Mouse (Mus musculus) induced T-regulatory cell, adult 2 months (primary cell): ENCODE results near the gene Kmt5c.

Source experiments
- DNase-seq: peaks from one replicate; pipeline ENCODE4 v3.0.0-alpha.2; 2012; ENCODE audit warnings: low read depth

Kmt5c gene

DNA sequence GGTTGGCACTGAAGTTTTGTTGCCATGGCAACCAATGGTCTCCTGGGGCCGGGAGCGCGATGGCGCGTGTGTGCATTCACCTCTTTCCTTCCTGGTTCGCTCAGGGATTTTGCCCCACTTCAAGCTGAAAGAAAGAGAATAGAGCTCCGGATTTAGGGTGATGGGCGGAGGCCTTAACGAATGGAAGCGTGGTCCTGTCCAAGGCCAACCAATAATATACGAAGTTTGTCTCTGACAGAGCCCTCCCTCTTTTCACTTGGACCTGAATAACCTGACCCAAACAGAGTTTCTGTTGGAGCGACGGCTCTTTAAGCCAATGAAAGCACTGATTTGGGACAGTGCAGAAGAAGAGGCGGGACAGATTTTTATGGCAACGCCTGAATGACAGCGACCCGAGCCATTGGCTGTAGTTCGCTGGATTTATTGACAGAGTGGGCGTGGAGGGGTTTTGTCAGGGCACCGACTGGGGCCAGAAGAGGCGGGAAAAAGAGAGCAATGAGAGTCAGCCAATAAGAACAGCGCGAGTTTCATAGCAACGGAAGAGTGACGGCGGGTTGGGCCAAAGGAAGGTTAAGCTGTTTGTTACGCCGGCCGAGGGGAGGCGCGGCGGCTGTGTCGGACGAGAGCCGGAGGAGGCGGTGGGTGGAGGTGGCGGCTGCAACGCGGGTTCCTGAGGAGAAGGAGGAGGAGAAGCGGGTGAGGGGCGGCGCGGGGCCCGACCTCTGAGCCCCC, at the start of gene Kmt5c:
Gene Kmt5c, plus strand, starts transcription at position 572 of the 732 bp plus-strand sequence.
- peak; percentile 99 for DNase-seq

DNA sequence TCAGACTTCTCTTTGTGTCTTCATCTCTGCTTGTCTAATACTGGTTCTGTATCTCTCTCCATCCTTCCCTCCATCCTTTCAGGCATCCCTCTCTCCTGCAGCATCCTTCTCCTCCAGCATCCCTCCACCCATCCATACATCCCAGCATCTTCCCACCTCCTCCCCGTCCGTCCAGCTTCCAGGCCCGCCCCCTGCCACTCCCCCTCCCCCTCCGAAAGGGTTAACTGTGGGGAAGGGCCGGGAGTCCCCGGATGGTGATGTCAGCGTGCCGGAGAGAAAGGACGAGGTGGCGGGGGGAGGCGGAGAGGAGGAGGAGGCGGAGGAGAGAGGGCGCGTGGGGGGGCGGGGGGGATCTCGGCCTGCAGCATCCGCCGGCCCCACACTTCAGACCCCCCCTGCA, 49.5 kb upstream of the Kmt5c start, which contains the start of gene Brsk1:
Gene Brsk1, plus strand, starts transcription at position 218 of the 400 bp plus-strand sequence.
- DNase-seq, result peak; percentile 38

DNA sequence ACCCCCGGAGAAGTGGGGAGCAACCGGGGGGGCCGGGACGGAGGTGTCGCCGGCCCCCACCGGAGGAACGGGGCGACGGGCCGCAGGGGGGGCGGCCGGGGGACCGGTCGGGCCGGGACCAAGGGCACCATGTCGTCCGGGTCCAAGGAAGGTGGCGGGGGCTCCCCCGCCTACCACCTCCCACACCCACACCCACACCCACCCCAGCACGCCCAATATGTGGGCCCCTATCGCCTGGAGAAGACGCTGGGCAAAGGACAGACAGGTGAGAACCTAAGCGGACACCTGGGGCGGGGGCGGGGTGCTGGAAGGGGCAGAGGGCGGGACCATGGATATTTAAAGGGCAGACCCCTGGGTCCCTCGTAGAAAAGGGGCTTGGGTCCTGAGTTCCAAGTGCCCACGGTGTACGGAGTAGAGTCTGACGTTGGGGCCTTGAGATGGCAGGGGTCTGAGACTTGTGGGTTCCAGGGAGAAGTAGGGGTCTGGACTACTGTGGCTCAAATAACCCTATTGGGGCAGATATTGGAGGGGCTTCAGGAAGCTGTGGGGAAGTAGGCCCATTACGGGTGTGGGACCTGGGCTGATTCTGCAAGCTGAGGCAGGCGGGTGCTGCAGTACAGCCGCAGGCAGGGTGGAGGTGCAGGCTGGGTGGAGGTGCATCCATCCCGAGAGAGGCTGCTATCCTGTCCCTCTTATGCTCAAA, 48.8 kb upstream of the Kmt5c start:
- DNase-seq, result no peak

DNA sequence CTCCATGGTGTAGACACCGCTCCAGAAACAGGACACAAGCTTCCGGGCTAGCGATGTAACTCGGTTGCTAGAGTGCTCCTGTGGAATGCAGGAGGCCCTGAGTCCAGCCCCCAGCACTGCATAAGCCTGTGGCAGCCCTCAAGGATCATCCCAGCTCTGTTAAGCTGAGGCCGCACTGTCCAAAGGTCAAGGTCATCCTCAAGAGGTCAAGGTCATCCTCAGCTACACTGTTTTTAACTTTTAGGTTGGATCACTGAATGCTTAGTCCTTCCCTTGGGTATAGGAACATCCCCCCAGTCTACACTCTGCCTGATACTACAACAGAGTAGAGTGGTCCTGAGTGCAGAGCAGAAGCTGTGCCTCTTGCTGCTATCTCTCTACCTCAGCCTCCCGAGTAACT, 46.9 kb upstream of the Kmt5c start:
- no peak for DNase-seq

DNA sequence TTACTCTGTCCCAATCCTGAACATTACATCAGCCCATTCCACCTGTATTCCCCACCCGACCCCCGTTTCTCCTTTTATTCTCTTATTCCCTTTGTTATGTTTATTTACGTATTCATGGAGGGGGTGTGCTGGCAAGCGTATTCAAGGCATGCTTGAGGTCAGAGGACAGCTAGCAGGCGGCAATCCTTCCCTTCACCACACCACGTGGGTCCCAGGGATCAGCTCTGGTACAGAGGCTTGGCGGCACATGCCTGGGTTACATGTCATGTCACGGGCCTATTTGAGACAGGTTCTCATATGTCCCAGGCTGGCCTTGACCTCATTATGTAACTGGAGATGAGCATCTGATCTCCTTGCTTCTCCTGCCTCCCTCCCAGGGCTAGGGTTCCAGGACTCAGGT, 37.6 kb upstream of the Kmt5c start:
- no peak for DNase-seq

DNA sequence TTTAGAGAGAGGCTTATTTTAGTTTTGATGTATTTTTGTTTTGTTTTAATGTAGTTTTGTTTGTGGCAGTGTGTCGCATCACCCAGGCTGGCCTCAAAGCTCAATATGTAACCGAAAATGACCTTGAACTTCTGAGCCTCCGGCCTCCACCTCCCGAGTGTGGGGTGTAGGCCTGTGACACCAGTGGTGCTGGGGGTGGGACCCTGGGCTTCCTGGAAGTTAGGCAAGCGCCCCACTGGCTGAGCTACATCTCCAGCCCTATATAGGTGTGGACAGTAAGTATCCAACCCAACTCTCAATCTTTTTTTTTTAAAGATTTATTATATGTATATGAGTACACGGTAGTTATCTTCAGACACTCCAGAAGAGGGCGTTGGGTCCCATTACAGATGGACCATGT, 36.7 kb upstream of the Kmt5c start:
- DNase-seq, result no peak

DNA sequence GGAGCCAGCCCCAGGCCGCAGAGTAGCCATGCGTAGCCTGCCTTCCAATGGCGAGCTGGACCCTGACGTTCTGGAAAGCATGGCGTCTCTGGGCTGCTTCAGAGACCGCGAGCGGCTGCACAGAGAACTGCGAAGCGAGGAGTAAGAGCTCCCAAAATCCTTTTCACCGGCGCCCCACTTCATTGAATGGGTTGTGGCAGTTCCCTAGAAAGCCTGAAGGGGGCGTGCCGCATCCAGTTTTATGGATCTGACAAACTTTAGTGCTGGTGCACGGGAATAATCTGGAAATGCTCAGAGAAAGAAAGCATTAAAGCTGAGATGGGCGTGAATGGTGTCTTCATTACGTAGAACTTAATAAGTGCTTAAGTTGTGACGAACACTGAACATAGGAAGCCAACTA, 34.8 kb upstream of the Kmt5c start:
- peak; percentile 47 for DNase-seq

DNA sequence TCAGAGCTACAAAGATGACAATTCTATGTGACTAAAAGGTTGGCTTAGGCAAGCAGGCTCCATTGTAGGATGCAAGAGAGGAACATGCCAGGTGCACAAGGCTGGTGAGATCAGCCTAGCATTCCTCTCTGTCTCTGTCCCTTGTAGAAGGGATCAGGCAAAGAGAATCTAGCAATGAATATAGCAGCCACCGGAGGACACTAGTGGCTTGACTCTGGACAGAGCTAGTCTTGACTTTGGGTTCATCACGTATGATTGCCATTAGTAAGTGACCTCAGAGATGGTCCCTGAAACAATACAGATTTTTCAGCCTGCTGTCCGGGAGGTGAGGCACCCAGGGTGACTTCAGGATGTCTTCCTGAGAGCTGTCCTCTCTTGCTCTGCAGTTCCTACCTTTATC, 27.3 kb upstream of the Kmt5c start:
- DNase-seq, result no peak

DNA sequence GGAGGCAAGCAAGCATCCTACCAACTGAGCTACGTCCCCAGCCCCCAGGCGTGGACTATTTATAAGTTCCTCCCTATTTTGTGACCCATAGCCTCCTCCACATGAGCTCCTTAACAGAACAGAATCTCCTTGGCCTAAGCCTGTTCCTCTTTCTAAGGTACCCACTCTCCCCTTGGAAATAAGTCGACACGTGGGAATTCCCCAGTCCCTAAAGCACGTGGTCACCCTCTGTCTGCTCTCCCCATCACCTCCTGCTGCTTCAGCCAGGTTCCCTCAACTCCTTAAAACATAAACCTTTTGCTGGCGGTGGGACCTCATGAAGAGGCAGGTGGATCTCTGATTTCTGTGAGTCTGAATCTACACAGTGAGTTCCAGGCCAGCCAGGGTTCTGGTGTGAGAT, 23.0 kb upstream of the Kmt5c start:
- no peak for DNase-seq

DNA sequence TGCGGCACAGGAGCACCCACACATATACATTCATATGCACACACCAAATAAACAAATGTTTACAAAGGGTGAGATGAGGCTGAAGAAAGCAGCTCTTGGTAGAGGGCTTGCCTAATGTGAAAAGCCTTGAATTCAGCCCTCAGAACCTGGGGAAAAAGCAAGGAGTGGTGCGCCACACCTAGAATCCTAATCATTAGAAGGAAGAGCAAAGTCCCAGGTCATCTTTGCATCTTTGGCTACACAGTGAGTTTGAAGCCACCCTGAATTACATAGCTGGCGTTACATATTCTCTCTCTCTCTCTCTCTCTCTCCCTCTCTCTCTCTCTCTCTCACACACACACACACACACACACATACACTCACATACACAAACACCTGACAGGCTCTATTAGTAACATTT, 20.6 kb upstream of the Kmt5c start:
- DNase-seq, result no peak

DNA sequence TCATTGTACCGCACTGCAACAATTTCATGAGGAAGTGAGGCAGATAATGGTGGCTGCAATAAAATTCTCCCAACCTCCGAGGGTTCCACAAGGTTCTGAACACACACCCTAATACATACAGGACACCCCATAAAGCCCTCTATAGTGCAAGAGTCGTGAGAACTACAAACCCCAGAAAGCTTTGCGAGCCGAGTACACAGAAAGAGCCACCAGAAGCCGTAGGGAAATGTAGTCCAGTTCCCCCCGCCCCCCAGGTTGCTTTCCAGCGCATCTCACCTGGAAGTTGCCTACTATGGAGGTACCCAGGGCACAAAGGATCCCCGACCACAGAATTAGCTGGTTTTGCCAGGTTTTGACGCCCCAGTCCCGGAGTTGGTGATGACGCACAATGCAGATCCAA, 16.4 kb upstream of the Kmt5c start:
- peak; percentile 15 for DNase-seq

DNA sequence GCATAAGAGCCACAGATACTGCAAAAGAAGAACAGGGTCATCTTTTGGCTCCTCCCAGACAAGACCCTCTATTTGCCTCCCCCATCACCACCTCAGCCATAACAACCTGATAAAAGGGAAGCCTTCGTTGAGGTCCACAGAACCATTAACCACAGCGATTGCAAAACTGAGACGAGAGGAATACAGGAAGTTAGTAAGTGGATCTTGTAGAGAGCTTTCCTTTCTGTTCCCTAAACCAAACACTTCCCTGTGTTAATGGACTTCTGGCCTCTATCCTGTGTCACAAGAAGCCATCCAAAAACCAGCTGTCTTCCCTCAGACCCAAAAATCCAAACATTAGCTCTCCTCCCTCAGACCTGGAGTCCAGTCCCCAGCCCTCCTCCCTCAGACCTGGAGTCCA, 15.6 kb upstream of the Kmt5c start:
- no peak for DNase-seq

DNA sequence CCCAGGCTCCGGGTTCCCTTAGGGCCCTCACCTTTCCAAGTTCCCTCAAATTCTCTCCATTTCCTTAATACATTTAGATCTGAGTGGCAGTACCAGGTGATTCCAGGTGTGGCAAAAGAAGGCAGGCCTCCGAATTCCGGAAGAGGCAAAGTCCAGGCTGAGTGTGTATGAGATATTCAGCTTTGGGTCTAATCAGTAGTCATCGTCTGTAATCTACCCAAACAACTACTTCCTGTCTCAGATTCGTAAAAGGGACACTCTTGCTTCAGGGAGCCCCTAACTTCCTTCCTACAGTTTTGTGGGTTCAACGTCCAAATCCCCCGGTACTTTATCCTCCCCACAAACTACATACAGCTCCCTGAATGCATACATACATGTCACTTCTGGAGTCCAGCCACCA, 14.7 kb upstream of the Kmt5c start, which contains the start of gene Tmem150b:
Gene Tmem150b, minus strand, starts transcription at position 81 of the 400 bp plus-strand sequence.
- no peak for DNase-seq

DNA sequence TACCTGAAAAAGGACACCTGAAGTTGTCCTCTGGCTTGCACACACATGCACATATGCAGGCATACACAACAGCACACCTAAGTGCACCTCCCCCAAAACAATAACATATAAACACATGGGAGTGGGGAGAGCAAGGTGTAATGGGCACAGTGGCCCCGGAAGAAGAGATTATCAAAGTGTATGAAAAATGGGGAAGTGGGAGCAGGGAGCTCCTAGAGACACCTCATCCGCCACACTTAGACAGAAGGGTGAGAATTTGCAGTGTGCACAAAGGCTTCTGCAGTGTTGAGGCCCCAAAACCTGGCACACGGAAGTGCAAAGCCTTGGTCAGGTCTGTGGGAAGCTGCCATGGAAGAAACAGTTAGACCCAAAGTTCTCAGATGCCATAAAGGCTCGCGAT, 8.8 kb upstream of the Kmt5c start:
- no peak for DNase-seq

DNA sequence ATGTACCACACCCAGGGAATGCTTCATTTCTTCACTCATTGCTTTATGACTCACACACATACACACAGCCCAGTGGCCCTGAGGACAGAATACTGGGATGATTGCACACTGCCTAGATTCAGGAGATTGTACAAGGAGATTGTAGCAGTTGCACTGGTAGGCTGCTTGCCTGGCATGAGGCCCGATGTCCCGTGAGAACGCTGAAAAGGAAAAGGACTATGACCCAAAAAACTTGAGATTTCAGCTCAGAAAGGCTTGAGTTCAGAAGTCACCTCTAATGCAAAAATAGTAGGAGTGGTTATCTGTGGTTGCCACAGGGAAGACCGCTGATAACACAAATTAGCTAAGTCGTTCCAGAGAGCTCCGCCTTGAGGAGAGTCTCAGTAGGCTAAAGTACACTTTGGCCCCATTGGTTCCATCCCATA, 6.9 kb upstream of the Kmt5c start:
- no peak for DNase-seq

DNA sequence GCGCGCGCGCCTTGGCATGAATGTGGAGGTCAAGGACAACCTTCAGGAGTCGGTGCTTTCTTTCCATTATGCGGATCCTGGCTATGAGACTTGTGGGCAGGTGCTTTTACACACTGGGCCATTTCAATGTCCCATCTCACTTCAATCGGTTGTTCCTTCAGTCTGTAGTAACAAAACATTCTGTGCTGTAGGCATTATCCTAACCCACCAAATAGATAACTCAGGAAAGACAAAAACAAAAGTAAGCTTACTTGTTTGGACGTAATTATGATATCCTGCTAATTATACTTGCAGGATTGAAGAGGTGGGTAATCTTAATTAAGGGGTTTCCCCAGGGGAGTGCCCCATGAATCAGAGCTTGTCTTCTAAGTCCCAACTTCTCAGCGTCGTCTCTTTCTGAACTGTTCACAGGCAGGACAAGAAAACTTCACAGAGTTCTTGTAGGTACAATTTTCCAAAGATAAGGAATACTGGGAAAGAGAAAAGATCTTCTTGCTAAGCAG, 823 bp upstream of the Kmt5c start:
- DNase-seq, result no peak

DNA sequence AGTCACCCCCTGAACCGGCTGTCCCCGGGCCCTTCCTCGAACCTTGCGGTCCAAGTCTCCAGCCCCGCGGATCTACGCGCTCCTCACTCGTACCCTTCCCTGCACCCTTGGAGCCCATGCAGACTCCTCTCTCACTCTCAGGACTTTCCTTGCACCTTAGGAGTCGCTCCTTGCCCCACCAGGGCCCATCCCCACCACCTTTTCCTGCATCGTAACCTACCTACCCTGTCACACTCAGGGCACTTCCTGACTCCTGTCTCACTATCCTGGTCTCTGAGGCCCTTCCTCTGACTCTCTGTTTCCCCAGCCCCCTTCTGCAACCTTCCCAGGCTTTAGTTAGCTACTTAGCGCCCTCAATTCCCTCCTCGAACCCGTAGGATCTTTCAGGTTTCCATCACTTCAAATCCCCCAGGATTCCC, 403 bp downstream of the Kmt5c start:
- no peak for DNase-seq

DNA sequence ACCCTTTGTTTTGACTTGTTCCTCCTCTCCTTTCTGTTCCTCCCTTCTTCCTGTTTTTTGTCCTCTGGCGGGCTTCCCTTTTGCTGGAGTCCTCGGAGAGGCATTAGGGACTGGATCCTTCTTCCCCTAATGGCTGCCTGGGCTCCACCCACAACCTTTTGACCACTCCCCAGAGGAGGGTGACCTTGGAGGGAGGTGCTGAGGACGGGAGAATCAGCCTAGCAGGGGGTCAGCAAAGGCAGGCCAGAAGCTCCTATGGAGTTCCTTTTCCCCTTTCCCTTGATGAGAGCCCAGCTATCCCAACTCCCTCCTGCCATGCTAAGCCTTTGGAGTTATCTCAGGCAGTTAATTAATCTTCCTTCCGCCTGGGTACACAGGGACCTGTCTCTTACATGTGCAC, 1.2 kb downstream of the Kmt5c start:
- peak; percentile 54 for DNase-seq

DNA sequence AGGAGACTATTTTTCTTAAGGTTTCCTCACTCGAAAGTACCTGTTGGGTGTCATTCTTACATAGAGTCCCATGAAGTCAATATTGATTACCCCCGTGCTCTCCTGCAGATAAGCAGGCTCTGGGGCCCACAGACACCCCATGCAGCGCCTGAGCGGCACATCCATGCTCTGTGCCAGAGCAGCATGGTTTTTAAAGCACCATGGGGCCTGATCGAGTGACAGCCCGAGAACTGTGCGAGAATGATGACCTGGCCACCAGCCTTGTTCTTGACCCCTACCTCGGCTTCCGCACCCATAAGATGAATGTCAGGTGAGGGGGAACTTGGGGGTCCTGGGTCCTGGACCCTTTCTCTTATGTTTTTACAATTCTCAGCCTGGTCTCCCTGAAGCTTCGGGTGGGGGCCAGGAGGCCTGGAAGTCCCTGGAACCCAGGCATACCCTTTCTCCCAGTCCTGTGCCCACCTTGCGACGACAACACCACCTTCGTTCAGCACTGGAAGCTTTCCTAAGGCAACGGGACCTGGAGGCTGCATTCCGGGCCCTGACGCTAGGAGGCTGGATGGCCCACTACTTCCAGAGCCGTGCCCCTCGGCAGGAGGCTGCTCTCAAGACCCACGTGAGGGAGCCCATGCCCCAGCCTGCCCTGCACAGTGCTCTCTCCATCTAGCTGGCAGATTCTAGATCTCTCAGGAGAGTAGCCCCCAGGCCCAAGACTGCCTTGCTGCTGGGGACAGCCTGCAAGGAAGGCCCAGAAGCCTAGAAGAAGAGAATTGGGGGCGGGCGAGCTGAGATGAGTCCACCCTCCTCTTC, 2.0 kb downstream of the Kmt5c start:
- DNase-seq, result no peak

DNA sequence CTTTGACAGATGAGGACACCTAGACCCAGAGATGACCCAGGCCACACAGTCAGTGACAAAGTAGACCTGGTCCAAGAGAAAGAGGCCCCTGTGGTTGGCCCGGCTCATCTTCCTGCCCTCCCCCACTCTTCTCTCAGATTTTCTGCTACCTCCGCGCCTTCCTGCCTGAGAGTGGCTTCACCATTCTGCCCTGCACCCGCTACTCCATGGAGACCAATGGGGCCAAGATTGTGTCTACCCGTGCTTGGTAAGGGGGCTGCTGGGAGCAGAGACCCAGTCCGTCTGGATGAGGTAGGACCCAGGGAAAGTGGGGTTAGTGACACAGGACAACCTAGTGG, 2.5 kb downstream of the Kmt5c start:
- no peak for DNase-seq

DNA sequence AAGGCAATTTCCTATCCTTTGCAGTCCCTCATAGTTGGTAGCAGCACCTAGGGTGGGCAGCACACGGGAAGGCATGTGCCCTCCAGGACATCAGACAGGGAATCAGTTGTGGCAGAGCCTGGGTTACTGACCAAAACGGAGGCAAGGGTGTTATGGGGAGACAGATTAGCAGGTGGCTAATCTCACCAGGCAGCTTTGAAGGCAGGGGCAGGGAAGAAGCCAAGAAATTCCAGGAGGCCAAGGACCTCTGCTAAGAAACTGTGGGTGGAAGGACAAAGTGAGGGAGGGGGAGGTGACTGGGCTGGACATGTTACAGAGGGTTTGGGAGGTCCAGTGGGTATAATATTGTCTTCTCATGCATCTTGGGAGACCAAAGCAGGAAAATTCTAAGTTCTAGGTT, 3.4 kb downstream of the Kmt5c start:
- no peak for DNase-seq

DNA sequence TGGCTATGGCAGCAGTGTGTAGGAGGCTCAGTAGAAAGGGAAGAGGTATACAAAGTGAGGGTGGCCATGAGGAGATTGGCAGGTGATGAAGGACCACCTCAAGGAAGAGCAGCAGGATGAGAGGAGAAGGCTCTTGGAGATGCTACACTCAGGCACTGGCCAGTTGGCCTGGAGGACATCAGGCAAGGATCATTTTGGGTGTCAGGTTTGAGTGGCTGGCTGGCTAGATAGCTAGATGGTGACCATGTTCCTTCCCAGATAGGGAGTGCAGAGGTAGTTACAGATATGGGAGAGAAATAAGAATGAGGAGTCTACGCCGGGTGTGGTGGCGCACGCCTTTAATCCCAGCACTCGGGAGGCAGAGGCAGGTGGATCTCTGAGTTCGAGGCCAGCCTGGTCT, 5.0 kb downstream of the Kmt5c start:
- DNase-seq, result no peak
